Mouse (Mus musculus): Measurements from ENCODE around the gene Sgf29.

DNA sequence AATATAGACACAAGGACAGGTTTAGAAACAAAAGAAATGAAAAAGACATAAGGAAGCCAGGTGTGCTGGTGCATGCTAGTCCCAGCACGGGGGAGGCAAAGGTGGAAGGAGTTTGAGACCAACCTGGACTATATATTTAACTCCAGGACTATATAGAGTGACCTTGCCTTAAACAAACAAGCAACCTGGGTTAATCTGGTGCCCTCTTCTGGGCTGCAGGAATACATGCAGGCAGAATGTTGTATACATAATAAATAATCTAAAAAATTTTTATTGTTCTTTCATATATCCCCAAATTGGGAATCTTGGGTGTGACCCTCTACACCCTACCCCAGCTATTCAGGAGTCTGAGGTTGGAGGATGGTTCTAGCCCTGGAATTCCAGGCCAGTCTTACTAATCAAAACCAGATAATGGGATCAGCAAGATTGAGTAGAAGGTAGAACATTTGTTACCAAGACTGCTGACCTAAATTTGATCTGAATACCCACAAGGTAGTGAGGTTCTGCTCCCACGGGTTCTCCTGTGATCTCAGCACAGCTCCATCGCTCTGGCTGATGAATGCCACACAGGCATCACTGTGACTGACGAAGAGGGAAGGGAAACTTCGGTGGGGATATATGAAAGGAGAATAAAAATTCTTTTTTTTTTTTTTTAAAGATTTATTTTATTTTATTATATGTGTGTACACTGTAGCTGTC lies 6.4 kb upstream of the Sgf29 start:
- TF ChIP-seq CTCF (IDR thresholded peaks at IDR 0.05; ENCODE audit: borderline replicate concordance, insufficient read depth, low read depth, low read length) (no peak), POLR2A (IDR thresholded peaks at IDR 0.05; ENCODE audit: borderline replicate concordance, insufficient read depth, low read length) (no peak)
